Mouse (Mus musculus): ENCODE data around the gene Clic6. TPM values are rescaled to one million over a fixed set of nuclear protein-coding genes. Genes with fewer than 3 reads are reported as not detected.

Gene Clic6
- polyA plus RNA-seq, 1 experiment from 2014 or later: 0.05 TPM

DNA sequence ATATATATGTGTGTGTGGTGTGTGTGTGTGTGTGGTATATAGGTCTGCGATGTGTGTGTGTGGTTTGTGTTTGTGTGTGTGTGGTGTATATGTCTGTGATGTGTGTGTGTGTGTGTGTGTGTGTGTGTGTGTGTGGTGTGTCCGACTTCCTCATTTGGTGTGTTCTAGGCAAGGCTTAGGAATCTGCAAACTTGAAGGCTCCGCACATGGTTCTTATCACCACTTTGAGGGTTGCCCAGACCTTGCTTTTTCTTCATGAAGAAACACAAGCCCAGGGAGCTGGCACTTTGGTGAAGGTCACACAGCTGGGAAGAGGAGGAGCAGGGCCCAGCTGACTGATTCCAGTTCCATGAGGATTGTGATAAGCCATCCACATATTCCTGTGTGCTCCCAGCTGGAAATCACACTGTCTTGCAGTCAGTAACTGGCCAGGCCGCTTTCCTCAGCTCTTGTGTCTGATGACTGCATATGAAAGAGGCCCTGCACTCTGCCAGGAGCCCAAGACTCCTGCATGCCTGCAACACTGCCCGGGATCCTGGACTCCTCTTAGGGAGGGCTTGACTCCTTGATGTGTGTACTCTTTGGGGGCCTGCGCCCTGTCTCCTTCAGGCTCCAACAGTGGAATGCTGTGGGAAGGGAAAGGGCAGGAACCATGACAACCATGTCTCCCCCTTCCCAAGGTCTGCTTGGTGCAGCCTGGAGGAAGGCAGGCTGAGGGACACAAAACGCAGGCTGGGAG is 93.5 kb downstream of the Clic6 start:
- ATAC-seq: no peak
- no peak for TF ChIP-seq CTCF (IDR thresholded peaks at IDR 0.05)
- in situ Hi-C loops (cut with MboI; ENCODE audit: low pct_unique_long_range_greater_than_20kb): no loop called here
- ChIA-PET POLR2A (no interaction called here), CTCF (no interaction called here)
- no peak for DNase-seq (ENCODE audit: low read depth, low spot score)
- H3K27me3 ChIP-seq: no peaks in the 10 kb centered on the region

DNA sequence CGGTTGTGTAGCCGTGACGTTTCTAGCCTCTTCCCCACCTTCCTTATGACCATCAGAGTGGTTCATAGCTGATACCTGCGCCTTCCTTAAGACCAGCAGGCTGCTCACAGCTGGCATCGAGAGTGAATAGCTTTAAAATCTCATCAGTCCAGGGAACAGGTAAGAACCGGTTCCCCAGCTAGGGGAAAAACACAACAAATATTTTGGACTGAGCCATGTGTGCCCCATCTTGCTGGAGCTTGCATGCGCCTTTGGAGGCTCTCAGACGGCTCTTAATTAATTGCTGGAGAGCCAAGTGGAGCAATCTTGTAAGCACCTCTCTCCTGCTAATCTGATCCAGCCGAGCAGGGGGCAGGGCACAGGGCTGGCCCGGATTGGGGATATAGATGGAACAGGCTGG is 95.4 kb downstream of the Clic6 start:
- ATAC-seq: no peak
- DNase-seq (ENCODE audit: low read depth, low spot score): no peak
- TF ChIP-seq CTCF (IDR thresholded peaks at IDR 0.05): no peak
- in situ Hi-C loops (cut with MboI; ENCODE audit: low pct_unique_long_range_greater_than_20kb): no loop called here
- POLR2A ChIA-PET: no interaction called here
- CTCF ChIA-PET: interaction anchor here (1.1 to 1.6 kb wide), 3 partner anchors 9 to 15 kb away, joined by 3 to 4 read pairs (median 3); no protein-coding TSS in a partner anchor
- no peaks in the 10 kb centered on the region for H3K27me3 ChIP-seq

DNA sequence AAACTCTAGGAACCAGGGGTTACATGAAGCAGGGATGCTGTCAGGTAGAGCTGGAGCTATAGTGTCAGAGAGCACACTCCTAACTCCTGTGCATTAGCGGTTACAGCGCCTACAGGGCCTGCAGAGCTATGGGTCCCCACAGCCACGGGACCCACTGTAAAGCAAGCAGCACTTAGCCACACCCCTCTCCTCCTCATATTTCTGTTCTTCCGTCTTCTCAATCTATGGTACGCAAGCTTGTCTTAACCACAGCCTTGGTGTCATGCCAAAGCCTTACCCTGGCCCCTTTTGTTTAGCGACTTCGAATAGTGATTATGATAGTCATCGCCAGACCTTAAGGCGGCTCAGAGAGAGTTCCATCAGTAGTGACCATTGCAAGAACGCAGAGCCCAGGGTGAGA is 96.2 kb downstream of the Clic6 start:
- H3K27me3 ChIP-seq: no peaks in the 10 kb centered on the region
- no peak for DNase-seq (ENCODE audit: low read depth, low spot score)
- in situ Hi-C loops (cut with MboI; ENCODE audit: low pct_unique_long_range_greater_than_20kb): no loop called here
- ChIA-PET POLR2A (interaction anchor here (0.6 to 1.1 kb wide), 3 partner anchors 9 to 494 kb away, joined by 3 to 7 read pairs (median 4); no protein-coding TSS in a partner anchor), CTCF (interaction anchor here (1.1 to 1.6 kb wide), 3 partner anchors 8 to 16 kb away, joined by 3 to 4 read pairs (median 3); no protein-coding TSS in a partner anchor)
- no peak for ATAC-seq
- no peak for TF ChIP-seq CTCF (IDR thresholded peaks at IDR 0.05)

DNA sequence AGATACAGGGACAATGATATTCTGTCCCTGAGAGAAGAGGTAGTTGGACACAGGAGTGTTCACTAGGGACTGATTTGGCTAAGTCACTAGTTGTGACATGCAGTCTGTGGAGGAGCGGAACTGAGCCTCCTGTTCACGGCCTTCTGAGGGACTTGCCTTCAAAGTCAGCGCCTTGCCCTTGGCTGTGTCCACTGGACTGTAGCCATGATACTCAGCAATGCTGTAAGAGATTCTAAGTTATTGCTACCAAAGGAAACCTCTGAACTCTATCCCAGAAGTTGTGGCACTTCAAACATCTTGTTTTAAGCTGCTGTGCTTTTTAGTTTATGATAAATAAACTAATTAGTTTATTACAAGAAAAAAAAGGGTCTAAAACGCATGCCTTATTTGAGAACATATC is 102.3 kb downstream of the Clic6 start:
- no peak for ATAC-seq
- H3K27me3 ChIP-seq: no peaks in the 10 kb centered on the region
- POLR2A ChIA-PET: no interaction called here
- no peak for DNase-seq (ENCODE audit: low read depth, low spot score)
- CTCF ChIA-PET: no interaction called here
- in situ Hi-C loops (cut with MboI; ENCODE audit: low pct_unique_long_range_greater_than_20kb): no loop called here
- no peak for TF ChIP-seq CTCF (IDR thresholded peaks at IDR 0.05)

Other genes starting within 250 kb of the Clic6 start
- not detected for gene Kcne2, start 193.3 kb upstream of the Clic6 start, polyA plus RNA-seq (2021)
- gene Smim11, start 184.4 kb upstream of the Clic6 start, polyA plus RNA-seq (2021): 77.4 TPM
- gene Fam243, start 164.3 kb upstream of the Clic6 start, polyA plus RNA-seq (2021): 0.28 TPM
- not detected for gene Kcne1, start 126.3 kb upstream of the Clic6 start, polyA plus RNA-seq (2021)
- gene Rcan1, start 14.9 kb upstream of the Clic6 start, polyA plus RNA-seq (2021): 119 TPM

Data from Patski (cell line).